Mouse (Mus musculus): ENCODE data around the gene Olfr1387.
"Not testable (repeated sequence)": the region's sequence is repeated elsewhere in the genome, so short reads cannot be mapped to it uniquely, and the experiment has no call there.

Gene Olfr1387

GRCm38 (mm10) chr11:49455043-49455442, at the start of gene Olfr1387:
Olfr1387 (plus strand) TSS chr11:49455343.
- DNase-seq (ENCODE audit: low spot score), result no peak

GRCm38 (mm10) chr11:49406784-49407183, 48.4 kb upstream of the Olfr1387 start:
- DNase-seq (ENCODE audit: low spot score), result no peak

GRCm38 (mm10) chr11:49410540-49410939, 44.6 kb upstream of the Olfr1387 start:
- no peak for DNase-seq (ENCODE audit: low spot score)

- no peak for DNase-seq (ENCODE audit: low spot score)
These were observed 32.4 kb upstream of the Olfr1387 start, which contains the start of gene Olfr1389 for GRCm38 (mm10) chr11:49422767-49423166. Olfr1389 (plus strand) TSS chr11:49423067.

- DNase-seq (ENCODE audit: low spot score), result no peak
These were observed 29.8 kb upstream of the Olfr1387 start for GRCm38 (mm10) chr11:49425257-49425927.

- DNase-seq (ENCODE audit: low spot score), result no peak
These were observed 25.5 kb upstream of the Olfr1387 start for GRCm38 (mm10) chr11:49429641-49430040.

GRCm38 (mm10) chr11:49436411-49436810, 18.7 kb upstream of the Olfr1387 start, which contains the start of gene Olfr1388:
Olfr1388 (plus strand) TSS chr11:49436624.
- no peak for DNase-seq (ENCODE audit: low spot score)

- DNase-seq (ENCODE audit: low spot score), result not testable (repeated sequence)
These were observed 9.6 kb downstream of the Olfr1387 start, which contains the start of gene Olfr1386 for GRCm38 (mm10) chr11:49464746-49465145. Olfr1386 (plus strand) TSS chr11:49465046.

GRCm38 (mm10) chr11:49485973-49486372, 30.8 kb downstream of the Olfr1387 start:
- DNase-seq (ENCODE audit: low spot score), result no peak

- DNase-seq (ENCODE audit: low spot score), result not testable (repeated sequence)
These were observed 33.6 kb downstream of the Olfr1387 start, which contains the start of gene Olfr1385 for GRCm38 (mm10) chr11:49488770-49489169. Olfr1385 (plus strand) TSS chr11:49489070.

Data from urinary bladder, postnatal 25 days (tissue).